Mouse (Mus musculus) G1E-ER4 (cell line): ENCODE data around the gene Ankrd11. TPM values are rescaled to one million over a fixed set of nuclear protein-coding genes. Genes with fewer than 3 reads are reported as not detected.

Experiments
- GATA1 ChIP-seq: IDR thresholded peaks from one replicate; pipeline ENCODE4 v1.8.0; 2012; ENCODE audit warnings: low read length, inconsistent platforms
- polyA plus RNA-seq: library from polyadenylated mRNA; stranded (reverse); fragments of >175 nt; gene quantifications from 2 replicates; pipeline ENCODE4 v1.2.3, GENCODE M21; 2012

The Ankrd11 gene
- polyA plus RNA-seq, 1 experiment: 137 TPM

DNA sequence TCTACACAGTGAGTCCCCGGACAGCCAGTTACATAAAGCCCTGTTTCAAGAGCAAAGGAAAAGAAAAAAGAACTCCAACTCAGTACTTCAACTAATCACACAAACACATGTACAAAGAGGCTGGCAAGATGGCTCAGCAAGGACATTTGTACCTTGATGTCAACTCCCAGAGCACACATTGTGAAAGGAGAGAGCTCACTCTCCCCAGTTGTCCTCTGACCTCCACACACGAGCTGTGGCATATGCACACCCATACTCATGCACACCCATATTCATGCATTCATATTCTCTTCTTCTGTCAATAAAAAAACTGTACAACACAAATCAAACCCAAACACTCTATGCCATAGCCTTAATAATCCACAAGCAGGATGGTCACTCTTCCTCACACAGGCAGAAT, 21.2 kb downstream of the Ankrd11 start:
- TF ChIP-seq GATA1: no peak

DNA sequence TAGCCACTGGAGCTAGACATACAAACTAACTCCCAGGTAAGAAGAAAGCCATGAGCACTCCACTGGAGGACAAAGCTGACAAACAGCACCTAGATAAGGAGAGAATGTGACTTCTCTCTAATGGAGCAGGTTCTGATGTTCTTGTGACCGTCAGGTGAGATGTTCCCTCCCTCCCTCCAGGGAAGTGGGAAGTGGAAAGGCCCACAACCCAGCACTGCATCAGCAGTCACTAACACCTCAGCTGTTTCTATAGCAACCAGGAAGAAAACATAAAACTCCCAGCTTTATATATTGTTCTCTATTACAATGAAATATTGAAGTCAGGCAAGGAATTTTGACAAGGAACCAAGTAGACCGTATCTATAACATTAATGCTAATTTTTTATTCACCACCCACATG, 22.0 kb downstream of the Ankrd11 start:
- TF ChIP-seq GATA1: no peak

DNA sequence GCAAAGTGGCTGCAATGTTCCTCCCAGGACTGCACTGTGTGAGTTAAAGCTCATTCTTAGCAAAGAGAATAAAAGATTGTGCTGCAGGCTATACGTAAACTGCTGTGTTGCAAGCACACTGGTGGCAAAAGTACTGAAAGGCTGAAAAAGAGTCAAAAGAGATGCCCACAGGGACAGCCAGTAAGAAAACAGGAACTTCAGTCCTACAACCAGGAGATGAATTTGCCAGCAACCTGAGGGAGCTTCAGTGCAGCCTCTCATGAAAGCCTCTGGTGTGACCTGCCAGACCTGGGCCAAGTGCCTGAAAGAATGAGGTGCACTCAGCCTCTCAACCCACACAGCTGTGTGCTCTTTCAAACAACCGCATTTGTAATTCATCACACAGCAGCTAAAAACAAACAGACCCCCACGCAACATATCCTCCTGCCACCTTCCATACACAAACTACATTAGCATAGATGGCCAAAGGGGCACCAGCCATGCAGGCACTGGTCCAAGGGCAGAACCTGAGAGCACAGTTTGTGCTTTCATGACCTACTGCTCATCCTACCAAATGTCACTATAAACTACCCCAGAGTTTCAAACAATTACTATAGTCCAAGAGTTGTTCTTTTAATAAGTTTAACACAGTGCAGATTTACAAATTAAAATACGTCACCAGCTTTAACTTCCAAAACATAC, 23.5 kb downstream of the Ankrd11 start:
- TF ChIP-seq GATA1: no peak

DNA sequence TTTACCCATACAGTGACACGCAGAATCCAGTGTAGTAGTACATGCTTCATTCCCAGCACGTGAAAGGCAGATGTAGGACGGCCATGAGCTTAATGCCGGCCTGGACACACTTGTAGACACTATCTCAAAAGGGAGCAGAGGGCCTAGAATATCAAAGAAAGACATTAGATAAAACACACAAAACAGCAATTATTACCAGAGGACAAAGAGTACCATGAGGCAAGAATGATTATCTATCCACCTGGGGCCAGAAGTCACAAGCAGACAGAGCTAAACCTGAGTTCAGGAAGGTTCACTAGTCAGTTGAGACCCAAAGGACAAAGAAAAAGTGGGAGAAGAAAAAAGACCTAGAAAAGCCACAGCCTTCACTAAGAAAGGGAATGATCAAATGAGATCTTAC, 24.9 kb downstream of the Ankrd11 start:
- no peak for TF ChIP-seq GATA1

DNA sequence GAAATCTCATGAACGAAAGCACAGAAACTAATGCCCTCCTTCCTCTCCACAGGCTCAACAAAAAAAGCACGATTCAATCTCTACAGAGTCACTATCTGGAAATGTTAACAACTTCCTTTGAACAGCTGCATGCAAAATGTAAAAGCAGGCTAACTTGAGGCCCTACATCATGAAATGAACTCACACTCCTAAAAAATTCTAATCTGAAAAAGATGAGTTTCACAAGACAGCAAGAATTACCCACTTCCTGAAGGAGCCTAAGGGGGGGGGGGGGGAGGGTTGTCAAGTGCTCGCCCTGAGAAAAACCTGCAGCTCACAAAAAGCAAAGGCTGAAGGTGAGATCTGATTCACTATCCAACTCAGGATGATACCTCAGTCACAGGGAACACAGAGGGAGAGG, 27.0 kb downstream of the Ankrd11 start:
- TF ChIP-seq GATA1: no peak

DNA sequence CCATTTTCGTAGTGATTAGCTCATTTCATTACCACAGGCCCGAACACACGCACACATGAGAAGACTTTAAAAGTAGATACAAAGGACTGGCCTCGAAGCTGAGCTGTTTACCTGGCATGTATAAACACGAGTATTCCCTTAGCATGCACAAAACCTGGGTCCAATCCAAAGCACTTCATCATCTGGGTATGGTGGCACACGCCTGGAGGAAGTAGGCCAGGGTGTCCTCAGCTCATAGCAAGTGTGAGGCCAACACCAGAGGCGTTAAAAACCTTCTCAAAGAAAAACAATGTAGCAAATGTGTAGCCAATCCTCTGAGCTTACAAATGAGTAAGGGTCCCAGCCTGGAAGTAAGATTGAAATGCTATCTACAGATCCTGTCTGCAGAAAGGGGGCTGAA, 27.6 kb downstream of the Ankrd11 start:
- TF ChIP-seq GATA1: no peak

DNA sequence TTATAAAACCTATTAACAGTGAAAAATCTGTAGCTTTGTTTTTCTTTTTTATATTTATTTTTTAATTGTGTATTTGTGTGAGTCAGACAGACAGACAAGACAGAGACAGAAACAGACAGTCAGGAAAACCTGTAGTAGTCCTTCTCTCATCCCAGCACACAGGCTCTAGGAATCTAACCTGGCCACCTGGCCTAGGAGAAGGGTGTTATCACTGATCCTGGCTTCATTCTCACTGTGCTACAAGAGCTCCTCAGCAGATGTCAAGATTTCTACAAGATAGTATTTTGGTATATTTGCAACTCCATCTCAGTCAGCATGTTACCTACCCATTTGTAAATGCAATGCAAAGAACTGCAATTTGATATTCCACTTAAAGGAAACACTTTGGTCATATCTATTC, 30.8 kb downstream of the Ankrd11 start:
- no peak for TF ChIP-seq GATA1

DNA sequence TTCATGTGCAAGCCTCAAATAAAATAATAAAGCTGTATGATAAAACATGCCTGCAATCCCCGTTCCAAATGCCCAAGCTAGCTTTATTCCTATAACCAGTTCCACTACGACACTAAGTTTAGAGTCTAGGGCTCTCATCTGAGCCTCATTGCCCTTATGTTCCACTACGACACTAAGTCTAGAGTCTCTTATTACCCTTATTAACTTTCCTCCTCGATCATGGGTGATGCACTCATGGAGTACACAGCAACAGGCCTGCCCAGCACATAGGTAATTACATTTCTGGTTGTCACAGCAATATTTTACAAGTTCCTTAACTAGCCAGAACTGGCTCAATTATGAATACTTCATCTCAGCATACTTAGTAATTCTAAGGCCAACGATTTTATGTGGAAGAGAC, 36.3 kb downstream of the Ankrd11 start:
- no peak for TF ChIP-seq GATA1

DNA sequence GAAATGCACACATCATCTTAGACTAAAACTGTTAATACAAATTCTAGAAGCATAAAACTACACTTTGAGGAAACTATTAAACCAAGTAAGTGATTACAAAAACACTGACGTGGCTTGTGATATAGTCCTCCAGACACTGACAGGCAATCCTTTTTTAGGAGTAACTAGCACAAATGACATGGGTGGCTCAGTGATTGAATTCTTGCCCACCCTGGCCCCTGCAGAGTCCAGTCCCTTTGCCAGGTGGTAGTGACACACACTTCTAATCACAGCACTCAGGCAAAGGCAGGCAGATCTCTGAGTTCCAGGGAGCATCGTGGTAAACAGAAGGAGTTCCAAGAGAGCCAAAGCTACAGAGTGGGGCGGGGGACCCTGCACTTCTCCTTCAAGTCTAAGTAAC, 36.7 kb downstream of the Ankrd11 start:
- no peak for TF ChIP-seq GATA1

DNA sequence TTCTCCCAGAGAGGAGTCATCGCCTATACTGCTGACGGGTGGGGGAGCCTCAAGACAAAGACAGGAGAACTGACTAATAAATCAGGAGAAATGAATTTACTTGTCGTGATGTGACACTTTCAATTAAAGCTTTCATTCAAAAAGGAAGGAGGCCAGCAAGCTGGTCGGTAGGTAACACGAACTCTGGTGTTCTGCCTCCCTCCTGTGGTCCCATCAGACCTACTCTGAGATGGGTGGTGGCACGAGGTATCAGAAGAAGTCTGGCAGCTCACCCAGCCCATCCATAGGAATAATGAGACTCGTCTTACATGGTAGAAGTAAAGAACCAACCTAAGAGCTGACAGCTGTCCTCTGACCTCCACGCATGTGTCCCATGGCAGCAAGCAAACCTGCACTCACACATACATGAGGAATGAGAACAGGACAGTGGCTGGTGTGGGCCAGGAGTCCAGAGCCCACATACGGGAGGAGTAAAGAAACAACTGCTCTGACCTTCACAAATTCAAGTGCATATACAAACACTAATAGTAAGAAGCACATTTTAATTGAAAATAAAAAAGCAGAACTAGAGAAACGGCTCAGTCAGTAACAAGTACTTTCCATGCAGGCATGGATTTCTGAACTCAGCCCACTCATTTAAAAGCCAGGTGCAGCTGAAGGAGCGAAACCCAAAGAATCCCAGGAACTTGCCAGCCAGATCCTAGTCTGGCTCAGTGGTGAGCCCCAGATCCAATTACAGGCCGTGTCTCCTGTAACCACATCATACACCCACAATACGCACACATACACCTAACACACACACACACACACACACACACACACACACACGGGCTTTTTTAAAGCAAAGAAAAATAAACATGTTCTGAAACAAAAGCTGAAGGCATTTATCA, 37.8 kb downstream of the Ankrd11 start:
- no peak for TF ChIP-seq GATA1

DNA sequence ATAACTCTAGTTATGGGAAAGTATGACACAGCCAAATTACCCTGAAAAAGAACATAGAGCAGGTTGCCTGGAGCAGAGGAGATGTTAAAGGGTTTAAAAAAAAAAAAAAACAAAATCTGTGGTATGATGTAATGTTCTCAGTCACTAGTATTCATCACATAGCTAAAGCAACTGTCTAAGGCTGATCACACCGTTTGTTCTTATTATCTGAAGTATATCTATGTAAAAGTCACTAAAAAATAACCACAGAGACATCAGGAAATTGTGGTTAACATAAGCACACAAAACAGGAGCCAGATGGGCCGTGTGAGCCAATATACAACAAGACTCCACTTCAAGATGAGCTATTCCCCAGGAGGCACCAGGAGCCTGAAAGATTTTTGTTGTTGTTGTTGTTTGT, 41.8 kb downstream of the Ankrd11 start:
- peak; percentile 65 for TF ChIP-seq GATA1

DNA sequence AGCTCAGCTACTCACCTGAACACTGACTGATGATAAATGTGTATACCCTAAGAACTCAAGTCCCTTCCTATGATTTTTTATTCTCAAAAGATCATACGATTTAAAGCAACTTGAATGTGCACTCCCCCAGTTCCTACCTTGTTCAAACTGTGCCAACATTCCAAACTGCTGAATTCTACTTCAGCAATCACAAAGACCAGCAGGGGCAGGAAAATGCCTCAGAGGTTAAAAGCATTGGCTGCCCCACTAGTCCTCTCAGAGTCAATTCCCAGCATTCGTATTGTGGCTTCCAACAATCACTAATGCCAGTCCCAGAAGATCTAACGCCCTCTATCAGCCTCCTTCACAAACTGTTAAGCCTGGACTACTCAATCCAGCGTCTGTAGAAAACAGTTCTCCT, 44.1 kb downstream of the Ankrd11 start:
- TF ChIP-seq GATA1: no peak

DNA sequence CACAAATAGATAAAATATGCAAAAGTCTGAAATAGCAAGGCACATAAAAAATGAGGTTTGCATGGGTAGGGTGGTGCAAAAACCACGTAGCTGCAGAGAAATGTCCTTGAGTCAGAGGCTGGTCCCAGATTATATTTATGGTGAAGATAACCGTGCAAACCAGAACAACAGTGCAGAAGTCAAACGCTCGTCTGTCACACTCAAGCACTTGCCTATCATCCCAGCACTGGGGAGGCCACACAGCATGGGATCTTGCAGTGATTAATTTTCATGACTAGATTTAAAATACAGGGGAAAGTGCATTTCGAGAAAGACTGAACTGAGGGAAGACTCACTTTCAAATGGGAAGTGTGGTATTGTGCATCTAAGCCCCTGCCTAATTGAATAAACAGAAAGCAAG, 48.3 kb downstream of the Ankrd11 start:
- TF ChIP-seq GATA1: no peak

DNA sequence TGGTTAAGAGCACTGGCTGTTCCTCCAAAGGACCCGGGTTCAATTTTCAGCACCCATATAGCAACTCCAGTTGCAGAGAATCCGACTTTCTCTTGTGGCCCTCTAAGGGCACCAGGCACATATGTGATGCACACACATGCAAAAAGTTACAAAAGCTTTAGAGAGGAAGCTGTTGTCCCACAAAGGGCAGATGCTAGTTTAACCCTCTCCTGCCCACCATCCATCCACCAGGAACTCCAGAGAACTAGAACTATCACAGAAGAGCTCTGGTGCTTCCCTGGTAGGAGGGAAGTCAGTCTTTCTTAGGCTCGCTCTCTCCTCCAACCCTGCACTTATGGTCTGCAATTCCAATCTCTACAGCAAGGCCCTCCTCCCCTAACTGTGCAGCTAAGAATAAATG, 49.0 kb downstream of the Ankrd11 start:
- TF ChIP-seq GATA1: no peak

DNA sequence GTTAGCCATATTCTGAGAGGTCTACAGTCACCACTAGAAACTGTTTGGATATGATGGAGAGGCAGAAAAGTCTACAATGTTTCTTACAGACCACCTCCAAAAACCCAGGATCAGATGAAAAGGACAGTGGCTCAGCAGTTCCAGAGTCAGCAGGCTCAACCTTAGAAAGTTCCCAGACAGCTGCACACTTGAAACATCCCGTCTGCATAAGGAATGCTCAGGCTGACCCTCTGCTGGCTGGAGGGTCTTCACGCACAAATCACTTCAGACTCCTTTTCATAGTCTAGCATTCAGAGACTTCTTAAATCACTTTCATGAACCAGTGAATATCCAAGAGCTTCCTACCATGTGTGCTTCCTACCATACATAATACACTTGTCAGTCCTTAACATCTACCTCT, 49.8 kb downstream of the Ankrd11 start:
- TF ChIP-seq GATA1: no peak

DNA sequence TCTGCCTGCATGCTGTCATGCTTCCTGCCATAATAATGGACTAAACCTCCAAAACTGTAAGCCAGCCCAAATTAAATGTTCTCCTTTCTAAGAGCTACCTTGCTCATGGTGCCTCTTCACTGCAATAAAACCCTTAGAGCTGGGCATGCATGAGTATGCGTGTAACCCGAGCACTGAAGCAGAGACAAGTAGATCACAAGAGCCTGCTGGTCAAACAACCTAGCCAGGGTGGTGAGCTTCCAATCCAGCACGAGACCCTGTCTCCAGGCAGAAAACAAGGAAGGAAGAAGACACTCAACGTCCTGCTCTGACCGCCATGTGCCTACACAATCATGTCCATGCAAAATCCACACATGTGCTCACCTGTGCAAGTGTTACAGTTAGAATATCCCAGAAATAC, 50.7 kb downstream of the Ankrd11 start:
- no peak for TF ChIP-seq GATA1

DNA sequence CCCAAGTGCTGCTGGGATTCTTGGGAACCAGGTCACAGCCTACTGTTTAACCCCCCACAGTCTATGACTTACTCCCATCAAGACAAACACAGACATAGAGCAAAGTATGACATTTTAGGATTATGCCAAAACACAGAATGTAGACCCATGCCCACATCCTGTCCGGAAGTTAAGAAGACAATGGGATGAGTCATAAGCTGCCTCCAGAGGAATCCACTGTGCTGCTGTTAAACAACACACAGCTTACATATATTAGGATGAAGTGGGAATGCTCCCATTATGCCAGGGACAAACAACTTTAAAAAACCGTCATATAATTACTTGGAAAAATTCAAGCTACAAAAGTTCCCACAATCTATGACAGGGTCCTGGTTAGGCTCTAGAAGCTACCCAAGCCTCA, 52.1 kb downstream of the Ankrd11 start:
- no peak for TF ChIP-seq GATA1
